Mouse (Mus musculus) heart, adult 18-20 months (tissue): ENCODE data around the gene Cd164. TPM values are rescaled to one million over a fixed set of nuclear protein-coding genes. Genes with fewer than 3 reads are reported as not detected.

ENCODE experiments used
- DNase-seq, 2 experiments: peaks; one replicate each; pipeline ENCODE4 v3.0.0; 2021 to 2022; ENCODE audit warnings: mixed read lengths in 1 of 2
- total RNA-seq, 2 experiments: library from RNA; stranded (reverse); gene quantifications; 2 replicates each; pipeline ENCODE4 v1.2.3; 2021

Cd164 gene
- total RNA-seq, 2 experiments from 2014 or later: 131 to 151 TPM

DNA sequence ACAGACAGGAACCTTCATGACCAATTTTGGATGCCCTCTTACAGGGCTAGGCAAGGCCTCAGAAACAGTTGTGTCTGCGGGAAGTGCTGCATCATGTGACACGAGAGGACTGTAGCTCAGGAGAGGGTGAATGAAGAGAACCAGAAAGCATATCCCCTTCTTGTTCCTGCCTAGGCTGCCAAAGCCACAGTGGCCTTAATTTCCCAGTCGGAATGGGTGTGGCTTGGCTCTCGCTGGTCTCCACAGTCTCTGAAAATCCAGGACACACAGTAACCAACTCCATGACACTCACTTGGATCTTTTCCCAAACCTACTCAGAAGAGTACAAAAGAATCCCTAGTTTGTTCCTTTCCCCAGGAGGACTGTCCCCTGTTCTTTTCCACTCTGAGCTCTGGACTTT is 18.3 kb upstream of the Cd164 start:
- peak; percentile 81 to 90 for DNase-seq

DNA sequence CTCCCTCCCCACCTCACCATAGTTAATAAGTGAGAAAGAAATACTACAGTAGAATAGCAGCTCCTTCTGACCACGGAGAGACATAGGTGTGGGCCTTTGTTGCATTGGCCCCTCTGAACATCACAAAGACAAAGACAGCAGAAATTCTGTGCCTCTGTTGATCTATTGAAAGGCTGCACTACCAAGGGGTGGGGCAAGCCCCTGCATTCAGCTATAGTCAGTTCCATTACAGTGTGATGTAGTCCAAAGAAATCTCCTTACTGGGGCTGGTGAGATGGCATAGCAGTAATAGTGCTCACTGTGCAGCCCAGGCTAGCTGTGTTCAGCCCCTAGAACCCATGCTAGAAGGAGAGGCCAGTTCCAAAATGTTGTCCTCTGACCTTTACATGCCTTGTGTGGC is 14.2 kb upstream of the Cd164 start:
- no peak for DNase-seq

DNA sequence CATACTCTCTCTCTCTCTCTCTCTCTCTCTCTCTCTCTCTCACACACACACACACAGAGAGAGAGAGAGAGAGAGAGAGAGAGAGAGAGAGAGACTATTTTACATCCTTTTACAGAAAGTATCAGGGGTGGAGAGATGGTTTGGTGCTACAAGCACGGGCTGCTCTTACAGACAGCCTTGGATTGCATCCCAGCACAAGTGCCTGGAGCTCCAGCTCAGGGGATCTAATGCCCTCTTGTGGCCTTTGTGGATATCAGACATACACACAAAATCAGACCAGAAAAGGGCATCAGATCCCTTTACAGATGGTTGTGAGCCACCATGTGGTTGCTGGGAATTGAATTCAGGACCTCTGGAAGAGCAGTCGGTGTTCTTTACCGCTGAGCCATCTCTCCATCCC is 13.8 kb upstream of the Cd164 start:
- DNase-seq: peak; percentile 79 to 84

DNA sequence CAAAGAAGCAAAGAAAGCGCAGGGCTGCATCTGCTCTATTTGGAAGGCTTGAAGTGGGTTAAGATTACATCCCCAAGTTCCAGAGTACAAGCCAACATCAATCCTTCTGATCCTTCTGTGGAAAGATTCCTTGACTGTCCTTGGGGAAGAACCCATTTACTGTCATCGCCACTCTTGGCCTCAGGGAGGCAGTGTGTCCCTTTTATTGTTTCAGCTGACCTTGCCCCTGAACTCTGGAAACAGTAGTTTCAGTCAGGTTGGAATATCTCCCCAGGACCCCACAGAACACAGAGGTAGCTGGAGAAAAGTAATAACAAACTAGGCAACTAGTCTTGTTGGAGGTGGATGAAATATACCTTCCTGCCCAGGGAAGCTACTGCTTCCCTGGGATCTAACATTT is 10.1 kb upstream of the Cd164 start:
- peak in 1 of 2 experiments; percentile 55 for DNase-seq

DNA sequence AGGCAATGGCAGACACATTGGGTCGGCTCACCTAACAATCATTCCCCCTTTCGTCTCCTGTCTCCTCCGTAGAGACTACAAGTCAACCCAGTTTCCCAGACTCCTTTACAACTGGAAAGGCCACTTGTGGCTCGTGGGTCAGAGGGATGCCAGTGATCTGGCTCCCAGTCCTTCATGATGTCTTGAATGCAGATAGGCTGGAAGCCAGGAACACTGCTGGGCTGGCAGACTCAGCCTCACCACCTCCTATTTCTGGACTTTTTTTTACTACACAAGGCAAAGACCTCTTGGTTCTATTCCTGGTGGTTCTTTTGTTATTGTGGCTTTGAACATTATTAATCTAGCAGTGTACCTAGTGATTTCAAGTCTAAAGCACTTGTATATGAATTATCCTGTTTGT is 4.9 kb upstream of the Cd164 start:
- no peak for DNase-seq

DNA sequence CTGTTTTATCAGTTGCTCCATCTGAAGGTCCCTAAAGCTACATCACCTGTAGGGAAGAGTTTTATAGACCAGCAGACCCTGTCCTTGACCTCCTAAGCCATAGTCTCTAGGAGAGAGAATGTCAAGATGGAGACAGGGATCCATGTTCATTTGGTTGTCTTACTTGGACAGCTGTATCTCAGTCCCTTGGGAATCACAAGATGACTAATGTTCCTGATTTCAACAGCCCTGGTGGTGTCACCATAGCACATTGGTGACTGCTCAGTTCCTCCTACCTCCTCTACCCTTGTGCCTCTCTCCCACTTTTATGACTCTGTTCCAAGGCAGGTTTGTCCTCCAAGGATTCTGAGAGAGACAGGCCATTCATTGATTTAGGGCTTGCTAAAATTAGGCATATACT is 4.3 kb upstream of the Cd164 start:
- no peak for DNase-seq

DNA sequence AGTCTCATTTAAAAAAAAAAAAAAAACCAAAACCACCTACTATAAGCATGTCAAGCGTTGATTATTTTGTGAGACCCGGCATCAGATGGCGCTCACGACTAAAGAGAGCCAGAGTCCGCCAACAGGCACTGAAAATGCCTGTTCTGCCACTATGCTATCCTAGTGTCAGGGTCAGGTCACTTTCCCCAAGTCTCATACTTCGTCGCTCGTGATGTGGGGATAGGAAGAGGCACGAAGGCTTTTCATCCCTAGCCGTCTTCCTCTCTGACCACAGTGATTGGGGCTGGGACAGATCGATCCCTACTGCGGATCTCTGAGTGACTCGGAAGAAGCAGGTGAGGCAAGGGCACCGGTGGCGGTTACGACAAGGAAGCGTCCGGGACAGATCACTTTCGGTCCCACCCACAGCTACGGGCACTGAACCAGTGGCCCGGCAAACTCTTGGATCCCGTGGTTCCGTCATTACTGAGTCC is 670 bp upstream of the Cd164 start:
- DNase-seq: peak in 1 of 2 experiments; percentile 85

DNA sequence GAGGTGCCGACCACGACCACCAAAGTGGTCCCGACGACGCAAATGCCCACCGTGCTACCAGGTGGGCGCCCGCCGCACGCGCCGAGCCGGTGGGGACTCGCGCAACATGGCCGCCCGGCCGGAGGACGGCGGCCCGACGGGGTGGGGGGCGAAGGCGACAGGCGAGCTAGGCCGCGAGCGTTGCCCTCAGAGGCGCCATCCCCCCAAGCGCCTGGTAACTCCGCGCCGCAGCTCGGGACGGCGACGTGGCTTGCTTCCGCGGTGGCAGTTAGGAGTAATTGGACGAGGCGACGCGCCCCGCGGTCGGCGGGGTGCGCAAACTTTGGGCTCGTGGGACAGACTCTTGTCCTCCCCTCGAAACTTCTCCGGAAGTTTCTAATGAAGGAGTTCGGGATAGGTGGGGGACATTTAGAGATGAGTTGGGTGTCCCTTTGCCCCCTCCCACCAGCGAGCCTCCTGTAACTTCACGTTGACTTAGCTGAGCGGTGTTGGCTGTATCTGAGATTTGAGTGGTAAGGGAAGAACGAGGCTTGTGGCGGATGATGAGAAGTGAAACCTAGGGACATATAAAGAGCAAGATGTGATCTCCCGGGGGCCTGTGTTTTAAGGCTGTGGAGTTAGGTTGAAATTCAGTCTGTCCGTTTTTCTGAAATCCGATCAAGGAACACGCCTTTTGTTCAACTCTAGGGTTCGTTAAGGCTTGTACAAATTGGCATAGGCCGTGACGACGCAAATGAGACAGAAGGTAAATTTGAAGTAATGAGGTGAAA is 611 bp downstream of the Cd164 start:
- peak; percentile 65 to 78 for DNase-seq

DNA sequence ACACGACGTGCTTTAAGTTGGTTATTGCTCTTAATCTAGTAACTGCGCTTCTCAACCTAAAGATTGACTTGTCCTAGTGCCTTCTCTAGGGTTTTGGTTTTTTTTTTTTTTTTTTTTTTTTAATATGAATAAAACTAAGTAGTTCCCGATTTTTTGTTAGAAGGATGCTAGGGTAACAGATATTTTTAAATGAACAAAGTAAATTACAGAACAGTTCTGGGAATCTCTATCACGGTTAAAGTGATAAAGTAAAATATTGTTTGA is 1.1 kb downstream of the Cd164 start:
- DNase-seq: no peak

DNA sequence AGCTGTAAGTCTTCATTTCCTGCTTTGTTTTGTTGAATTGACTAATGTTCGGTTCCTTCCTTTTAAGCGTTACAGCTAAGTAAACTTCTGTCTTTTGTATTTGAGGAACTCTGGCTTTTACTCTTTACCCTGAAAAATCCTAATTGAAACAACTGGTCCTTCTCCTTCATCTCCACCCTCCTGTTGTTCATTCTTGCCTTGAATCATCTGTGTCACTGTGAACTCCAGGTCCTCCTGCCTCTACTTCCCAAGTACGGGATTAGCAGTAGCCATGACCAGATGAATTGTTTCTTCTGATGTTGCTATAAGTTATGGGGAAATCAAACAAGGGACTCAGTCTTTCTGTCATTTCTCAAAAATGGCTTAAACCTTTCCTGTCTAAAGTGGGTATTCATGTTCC is 4.2 kb downstream of the Cd164 start:
- DNase-seq: no peak

DNA sequence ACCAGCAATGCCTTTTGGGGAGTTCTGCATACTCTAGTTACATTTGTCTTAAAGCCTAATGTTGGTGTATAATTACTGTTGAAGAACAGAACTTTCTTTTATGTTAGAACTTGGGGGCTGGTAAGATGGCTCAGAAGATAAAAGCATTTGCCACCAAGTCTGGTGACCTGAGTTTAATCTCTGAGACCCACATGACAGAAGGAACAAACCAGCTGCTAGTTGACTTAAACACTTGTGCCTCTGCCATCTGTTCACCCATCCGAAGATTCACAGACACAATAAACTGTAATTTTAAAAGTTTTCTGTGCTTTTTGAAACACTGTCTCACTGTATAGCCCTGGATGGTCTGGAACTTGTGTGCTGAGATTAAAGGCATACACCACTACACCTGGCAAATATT is 6.5 kb downstream of the Cd164 start:
- no peak for DNase-seq

DNA sequence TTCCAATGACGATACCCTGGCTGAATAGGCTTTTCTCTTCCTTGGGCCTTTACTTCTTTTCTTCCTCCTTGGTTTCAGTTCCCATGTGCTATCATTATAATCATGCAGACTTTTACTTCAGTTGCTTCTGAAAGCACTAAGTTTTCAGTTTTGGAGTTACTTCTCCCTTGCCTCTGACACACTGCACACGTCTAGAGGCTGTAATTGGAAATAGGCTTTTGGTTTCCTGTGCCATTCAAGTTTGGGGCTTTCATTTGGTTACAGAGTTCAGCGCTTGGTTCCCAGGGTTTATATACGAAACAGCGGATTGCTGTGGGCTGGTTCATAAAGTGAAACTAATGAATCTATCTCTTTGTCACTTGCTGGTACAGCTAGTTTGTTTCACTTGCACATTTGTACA is 10.8 kb downstream of the Cd164 start:
- no peak for DNase-seq

DNA sequence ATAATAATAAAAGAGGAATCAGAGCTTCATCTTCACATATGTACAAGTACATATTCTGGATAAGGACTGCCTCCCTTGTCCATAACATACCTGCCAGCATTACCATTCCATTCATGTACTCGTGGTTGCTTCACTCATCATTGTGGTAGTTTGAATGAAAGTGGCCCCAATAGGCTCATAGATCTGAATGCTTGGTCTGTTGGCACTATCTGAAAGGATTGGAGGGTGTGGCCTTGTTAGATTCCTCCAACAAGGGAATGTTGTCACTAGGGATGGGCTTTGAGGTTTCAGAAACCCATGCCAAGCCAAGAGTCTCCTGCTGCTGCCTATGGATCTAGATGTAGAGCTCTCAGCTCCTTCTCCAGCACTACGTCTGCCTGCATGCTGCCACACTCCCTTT is 16.8 kb downstream of the Cd164 start:
- no peak for DNase-seq

DNA sequence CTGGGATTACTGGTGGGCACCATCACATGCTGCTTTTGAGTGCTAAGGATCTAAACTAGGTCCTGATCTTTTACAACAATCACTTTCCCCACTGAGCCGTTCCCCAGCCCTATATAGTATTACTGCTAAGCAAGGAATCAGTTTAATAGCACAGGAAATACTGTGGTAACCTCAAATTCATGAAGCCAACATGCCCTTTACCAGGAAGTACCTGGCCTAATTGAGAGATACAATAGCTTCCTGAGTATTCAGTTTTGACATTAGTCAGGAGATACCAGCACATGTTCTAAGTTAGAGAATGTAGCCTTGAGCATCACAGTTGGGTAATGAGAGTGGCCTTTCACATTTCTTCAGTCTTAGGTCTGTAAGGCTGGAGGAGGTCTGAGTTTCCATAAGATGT is 17.5 kb downstream of the Cd164 start:
- DNase-seq: no peak

DNA sequence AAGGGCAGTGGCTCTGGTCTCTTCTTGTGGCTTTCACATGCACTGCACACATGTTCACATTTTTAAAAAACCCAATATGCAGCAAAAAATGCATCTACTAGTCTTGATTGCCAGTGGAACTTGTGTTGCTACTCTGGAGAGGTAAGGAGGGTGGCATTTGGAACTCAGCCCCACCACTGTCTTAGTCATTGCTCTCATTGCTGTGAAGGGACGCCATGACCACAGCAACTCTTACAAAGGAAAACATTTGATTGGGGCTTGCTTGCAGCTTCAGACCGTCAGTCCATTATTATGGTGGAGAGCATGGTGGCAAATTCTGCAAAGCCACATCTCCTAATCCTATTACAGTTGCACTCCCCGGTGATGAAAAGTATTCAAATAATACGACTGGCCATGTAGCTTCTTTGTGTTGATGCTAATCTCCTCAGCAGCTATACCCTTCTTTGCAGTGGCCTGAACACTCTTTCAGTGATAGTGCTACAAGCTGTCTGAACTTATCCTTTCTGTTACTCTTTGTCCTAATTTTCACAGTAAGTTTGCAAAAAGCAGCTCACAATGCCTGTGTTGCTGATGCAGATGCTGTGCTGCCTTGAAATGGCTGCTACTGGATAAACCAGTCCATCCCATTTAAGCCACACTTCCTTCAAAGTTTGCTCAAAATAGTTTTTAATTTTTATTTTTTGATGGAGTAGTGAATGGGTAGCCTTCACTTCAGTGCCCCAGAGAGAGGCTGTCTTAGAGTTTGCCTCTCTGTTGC is 18.2 kb downstream of the Cd164 start:
- DNase-seq: no peak

DNA sequence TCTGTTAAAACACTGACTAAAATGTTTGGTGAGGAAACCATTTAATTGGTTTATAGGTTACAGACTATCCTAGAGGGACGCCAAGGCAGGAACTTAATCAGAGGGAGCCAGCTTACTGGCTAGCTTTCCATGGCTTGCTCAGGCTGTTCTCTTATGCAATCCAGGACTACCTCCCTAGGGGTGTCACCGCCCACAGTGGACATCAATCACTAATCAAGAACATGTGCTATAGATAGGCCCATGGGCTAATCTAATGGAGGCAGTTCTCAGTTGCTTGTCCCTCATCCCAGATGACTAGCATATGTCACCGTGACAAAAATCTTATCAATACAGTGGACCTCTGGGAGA is 18.7 kb downstream of the Cd164 start:
- no peak for DNase-seq

DNA sequence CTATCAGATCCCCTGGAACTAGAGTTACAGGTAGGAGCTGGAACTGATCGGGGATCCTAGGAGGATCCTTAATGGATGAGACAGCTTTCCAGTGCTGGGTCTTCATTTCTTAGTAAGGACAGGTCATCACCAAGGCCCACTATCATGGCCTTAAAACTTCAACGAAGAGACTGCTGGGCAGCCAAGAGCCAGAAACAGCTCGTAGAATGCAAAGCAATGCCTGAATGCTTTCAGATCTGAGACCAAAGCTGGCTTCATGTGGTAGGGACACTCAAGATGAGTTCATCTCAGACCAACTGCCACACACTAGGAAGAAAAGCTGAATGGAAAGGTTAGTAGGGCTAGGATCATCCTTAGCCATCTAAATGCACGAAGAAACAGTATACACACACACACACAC is 19.8 kb downstream of the Cd164 start:
- no peak for DNase-seq

DNA sequence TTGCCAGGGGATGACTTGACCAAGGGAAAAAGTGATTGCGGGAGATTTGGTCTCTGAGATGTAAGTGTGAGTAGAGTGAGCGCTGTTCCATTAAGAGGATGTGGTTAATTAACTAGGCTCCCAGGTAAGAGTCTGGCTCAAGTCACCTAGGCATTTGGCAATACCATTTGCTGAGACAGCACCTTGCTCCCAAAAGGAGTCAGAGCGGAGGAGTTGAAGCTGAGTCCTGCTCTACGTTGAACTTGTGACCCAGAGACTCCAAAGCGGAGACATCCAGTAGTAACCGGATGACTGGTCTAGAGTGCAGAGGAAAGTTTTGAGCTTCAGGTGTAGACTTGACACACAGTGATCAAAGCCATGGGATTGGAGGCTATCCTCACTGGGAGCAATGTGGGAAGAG is 22.8 kb downstream of the Cd164 start:
- DNase-seq: no peak

DNA sequence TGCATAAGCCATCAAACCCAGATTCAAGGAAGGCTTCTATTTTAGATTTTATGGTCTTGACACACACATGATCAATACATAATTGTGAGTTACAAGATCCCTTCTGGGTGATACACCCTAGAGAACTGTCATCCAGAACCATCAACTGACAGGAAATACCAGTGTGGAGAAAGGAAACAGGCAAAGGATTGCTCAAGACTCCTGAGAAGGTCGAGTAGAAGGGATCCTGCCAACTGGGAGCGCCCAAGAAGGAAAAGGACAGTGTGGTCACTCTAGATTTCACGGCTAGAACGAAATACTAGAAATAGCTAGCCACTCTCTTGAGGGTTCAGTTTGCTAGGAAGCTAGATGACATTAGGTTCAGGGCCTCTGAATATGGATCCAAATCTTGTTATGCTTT is 24.2 kb downstream of the Cd164 start:
- no peak for DNase-seq

DNA sequence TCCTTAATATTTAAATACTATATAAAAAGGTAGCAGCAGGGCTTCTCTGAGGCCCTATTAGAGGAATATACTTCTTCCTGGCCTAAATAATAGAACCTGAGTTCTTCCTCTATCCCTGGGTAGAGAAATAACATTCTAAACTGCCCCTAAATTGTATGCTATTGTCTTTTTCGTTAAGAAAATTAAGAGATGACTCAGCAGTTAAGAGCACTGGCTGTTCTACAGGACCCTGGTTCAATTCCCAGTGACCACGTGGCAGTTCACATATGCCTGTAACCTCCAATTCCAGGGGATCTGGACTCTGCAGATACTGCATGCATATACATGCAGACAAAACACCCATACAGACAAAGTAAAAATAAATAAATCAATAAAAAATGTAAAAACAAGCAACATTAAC is 24.6 kb downstream of the Cd164 start:
- DNase-seq: no peak

DNA sequence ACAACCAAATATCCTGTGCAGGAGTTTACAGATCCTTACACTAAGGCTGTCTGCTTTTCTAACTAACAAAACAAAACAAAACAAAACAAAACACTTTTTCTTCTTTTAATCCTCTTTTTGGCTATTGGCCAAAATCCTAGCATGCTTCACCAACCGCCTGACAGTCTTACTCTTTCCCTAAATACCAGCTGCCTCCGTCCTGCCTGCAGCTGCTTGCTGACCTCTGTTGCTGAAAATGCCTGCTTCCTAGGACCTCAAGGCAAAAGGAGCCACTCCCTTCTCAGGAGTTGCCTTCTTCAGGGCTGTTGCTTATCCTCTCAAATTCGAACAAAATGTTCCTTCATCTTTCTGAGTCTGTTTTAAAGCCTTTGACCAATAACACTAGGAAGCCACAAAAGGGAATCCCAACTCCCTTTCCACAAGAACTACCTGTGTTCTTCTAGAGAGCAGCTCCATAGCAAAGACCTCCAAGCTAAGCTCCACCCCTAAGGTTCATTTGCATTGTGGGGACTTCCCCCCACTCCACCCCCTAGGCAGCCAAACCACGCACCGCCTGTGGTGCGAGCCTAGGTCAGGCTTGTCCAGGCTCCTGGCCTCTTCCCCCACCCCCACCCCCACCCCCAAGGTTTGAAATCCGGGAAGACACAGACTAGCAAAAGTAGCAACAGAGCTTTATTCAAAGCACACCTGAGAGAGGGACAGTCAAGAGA is 25.4 kb downstream of the Cd164 start:
- DNase-seq: no peak

DNA sequence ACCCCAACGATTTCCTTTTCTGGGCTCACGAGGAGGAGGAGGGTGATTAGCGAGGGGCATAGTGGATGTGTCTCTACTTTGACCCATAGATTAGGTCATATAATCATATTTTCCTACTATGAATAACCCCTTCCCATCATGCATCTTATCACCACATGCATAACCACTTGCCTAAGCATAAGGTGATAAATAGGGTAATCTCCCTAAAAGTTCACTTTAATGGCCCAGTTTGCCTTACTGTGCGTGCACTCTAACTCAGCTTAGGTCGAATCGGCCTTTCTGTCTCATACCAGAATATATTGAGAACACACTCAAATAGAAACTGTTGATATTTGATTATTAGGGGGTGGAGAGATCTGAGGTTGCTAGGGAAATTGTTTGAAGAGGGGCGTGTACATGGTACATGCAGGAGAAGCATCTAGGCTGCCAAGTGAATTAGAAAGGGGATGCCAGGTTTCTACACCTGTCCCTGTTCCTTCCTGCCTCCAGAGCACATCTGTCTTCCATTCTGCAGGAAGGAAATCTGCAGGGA is 26.1 kb downstream of the Cd164 start:
- DNase-seq: no peak
